Mouse (Mus musculus) stomach, embryonic 16.5 days (tissue): ENCODE measurements around the gene Tdp1. TPM values are rescaled to one million over a fixed set of nuclear protein-coding genes. Genes with fewer than 3 reads are reported as not detected.
A peak's percentile ranks its signal among the peaks of the same experiment; 100 is the strongest.

ENCODE experiments used
- ATAC-seq: fragments of 200-750 bp; cut with Nextera tagmentation; 2 replicates; pipeline ENCODE4 v1.8.0; 2017; ENCODE audit warnings: moderate number of reproducible peaks, moderate TSS enrichment; ENCODE audit not compliant: insufficient read depth, low FRiP score
- H3K27ac ChIP-seq: fragments of 300-500 bp; sonication (generic); 2 replicates; pipeline ENCODE4 v1.5.1; 2014; ENCODE audit warnings: low read length
- H3K27me3 ChIP-seq: fragments of 300-500 bp; sonication (generic); 2 replicates; pipeline ENCODE4 v1.6.1; 2014; ENCODE audit warnings: low read length, control low read depth, mixed read lengths; ENCODE audit not compliant: control insufficient read depth, insufficient read depth
- H3K36me3 ChIP-seq: fragments of 300-500 bp; sonication (generic); 2 replicates; pipeline ENCODE4 v1.6.1; 2014; ENCODE audit warnings: low read length; ENCODE audit not compliant: control insufficient read depth, insufficient read depth
- H3K4me1 ChIP-seq: fragments of 300-500 bp; sonication (generic); 2 replicates; pipeline ENCODE4 v1.6.1; 2014; ENCODE audit warnings: low read length, control low read depth, mixed read lengths; ENCODE audit not compliant: control insufficient read depth, insufficient read depth
- H3K4me2 ChIP-seq: fragments of 300-500 bp; sonication (generic); 2 replicates; pipeline ENCODE4 v1.6.1; 2014; ENCODE audit warnings: low read depth, low read length, mixed read lengths
- H3K4me3 ChIP-seq: fragments of 300-500 bp; sonication (generic); replicated peaks from 2 replicates; pipeline ENCODE4 v1.5.1; 2014; ENCODE audit warnings: mild to moderate bottlenecking, low read length
- H3K9ac ChIP-seq: fragments of 300-500 bp; sonication (generic); 2 replicates; pipeline ENCODE4 v1.6.1; 2014; ENCODE audit warnings: low read length
- H3K9me3 ChIP-seq: fragments of 300-500 bp; sonication (generic); replicated peaks from 2 replicates; pipeline ENCODE4 v1.6.1; 2016; ENCODE audit warnings: low read length, control low read depth; ENCODE audit not compliant: control insufficient read depth
- WGBS: fragments of 180-500 bp; shearing (Covaris S2); extraction: QIAGEN DNeasy Blood & Tissue Kit; methylation state at CpG from one replicate; pipeline ENCODE4 v1.1.7; 2014; 5-methylcytosine and 5-hydroxymethylcytosine counted together
- polyA plus RNA-seq: library from polyadenylated mRNA; unstranded; fragments of >200 nt; fragmentation: Nextera tagmentation; extraction: Ambion mirVana; gene quantifications from 2 replicates; pipeline ENCODE4 v1.2.1, GENCODE M21; 2015

Gene Tdp1
- polyA plus RNA-seq: 40.4 and 45.4 TPM in 2 replicates

DNA sequence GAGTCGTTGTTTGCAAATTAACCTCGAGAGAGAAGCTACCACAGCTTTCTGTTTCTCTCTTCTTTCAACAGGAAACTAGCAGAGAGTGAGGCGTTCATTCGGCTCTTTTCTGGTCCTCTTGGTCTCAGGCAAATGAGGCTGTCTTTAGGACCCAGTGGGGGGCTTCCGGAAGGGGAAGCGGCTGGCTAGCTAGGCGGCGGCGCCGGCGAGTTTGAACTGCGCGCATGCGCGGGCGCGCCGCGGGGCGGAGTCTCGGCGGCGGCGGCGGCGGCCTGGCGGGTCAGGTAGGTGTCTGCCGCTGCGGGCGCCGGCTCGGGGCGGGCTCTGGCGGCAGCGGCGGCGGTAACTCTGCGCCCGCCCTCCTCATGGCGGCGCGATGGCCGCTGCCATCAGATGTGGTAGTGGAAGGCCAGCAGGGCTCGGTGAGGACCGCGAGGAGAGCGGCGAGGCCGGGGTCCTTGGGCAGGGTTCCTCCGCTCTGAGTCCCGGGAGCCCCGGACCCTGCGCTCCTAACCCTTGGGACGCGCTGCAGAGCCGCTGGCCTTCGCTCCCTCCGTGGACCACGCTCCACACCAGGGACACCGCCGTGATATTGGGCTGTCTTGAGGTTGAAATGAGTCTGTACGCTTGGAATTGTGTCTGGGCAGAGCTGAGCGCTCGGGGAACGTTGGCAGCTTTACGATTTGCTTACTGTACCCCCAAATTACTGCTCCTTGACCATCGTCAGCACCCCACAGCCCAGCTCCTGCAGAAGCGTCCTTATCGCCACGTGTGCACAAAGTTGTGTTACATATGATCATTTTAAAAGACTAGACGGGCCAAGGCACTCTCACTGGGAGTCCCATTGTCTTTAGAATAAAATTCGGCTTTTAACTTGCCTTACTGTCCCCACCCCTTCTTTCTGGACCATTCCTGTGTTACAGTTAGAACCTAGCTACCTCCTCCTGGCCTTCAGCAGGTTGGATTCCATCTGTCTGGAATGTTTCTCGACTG, at the start of gene Tdp1, which contains the start of gene Efcab11:
Tdp1 (plus strand) TSS at position 249 of the 993 bp plus-strand sequence.
Efcab11 (minus strand) TSS at position 171 of the 993 bp plus-strand sequence.
- Histone ChIP-seq H3K36me3 (no peaks in the 10 kb centered on the region), H3K9me3 (no peaks in the 10 kb centered on the region), H3K27ac (peak within 1 kb of the TSS; percentile 85), H3K9ac (peak within 1 kb of the TSS; percentile 90), H3K27me3 (no peaks in the 10 kb centered on the region), H3K4me1 (peaks cover 12% of the 10 kb centered on the region; the same call in 1 of the 2 replicates), H3K4me3 (peak within 1 kb of the TSS; percentile 84), H3K4me2 (peak within 1 kb of the TSS; percentile 81)
- ATAC-seq: peak; percentile 91
- under 1% methylated on average over 73 of the region's 73 CpGs for WGBS

- Histone ChIP-seq H3K9ac (no peak overlapping the region), H3K27ac (no peak overlapping the region), H3K27me3 (no peaks in the 10 kb centered on the region), H3K9me3 (no peaks in the 10 kb centered on the region), H3K36me3 (no peaks in the 10 kb centered on the region), H3K4me2 (no peak overlapping the region), H3K4me1 (no peaks in the 10 kb centered on the region), H3K4me3 (no peak overlapping the region)
- 70% methylated on average over 20 of the region's 20 CpGs for WGBS
- ATAC-seq: no peak
These were observed 47.7 kb upstream of the Tdp1 start for GRCm38 (mm10) chr12:99836404-99837131.

- Histone ChIP-seq H3K4me2 (no peak overlapping the region), H3K9me3 (no peaks in the 10 kb centered on the region), H3K27me3 (no peaks in the 10 kb centered on the region), H3K27ac (no peak overlapping the region), H3K4me3 (no peak overlapping the region), H3K4me1 (no peaks in the 10 kb centered on the region), H3K36me3 (no peaks in the 10 kb centered on the region), H3K9ac (no peak overlapping the region)
- no peak for ATAC-seq
- WGBS: 79% methylated on average over 5 of the region's 5 CpGs
These were observed 46.8 kb upstream of the Tdp1 start for GRCm38 (mm10) chr12:99837528-99837927.

- H3K4me3 ChIP-seq: no peak overlapping the region
- H3K4me1 ChIP-seq: no peaks in the 10 kb centered on the region
- H3K27me3 ChIP-seq: no peaks in the 10 kb centered on the region
- H3K9me3 ChIP-seq: no peaks in the 10 kb centered on the region
- no peaks in the 10 kb centered on the region for H3K36me3 ChIP-seq
- no peak overlapping the region for H3K9ac ChIP-seq
- no peak overlapping the region for H3K4me2 ChIP-seq
- WGBS: 65% methylated on average over 11 of the region's 11 CpGs
- no peak for ATAC-seq
- H3K27ac ChIP-seq: no peak overlapping the region
These were observed 46.2 kb upstream of the Tdp1 start for GRCm38 (mm10) chr12:99838109-99838508.

- no peak for ATAC-seq
These were observed 45.6 kb upstream of the Tdp1 start for GRCm38 (mm10) chr12:99838703-99839102.

DNA sequence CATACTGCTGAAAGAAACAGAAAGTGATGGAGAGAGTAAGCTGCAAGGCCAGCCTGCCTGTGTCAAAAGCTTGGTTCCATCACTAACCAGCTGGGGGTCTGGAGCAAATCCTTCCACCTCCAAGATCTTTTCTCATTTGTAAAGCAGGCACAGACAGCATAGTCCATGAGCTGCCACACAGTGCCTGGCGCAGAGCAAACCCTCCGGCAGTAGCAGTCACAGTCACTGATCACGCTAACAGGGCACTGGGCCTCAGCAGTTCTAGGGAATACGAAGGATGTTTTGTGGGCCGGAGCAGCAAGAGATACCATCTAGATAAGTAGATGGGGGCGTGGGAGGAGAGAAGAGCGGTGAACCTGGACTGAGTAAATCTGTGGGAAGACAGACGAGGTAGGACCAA, 39.4 kb upstream of the Tdp1 start:
- H3K27me3 ChIP-seq: no peaks in the 10 kb centered on the region
- 88% methylated on average over 8 of the region's 8 CpGs for WGBS
- no peak overlapping the region for H3K4me2 ChIP-seq
- no peaks in the 10 kb centered on the region for H3K4me1 ChIP-seq
- H3K9me3 ChIP-seq: no peaks in the 10 kb centered on the region
- H3K27ac ChIP-seq: no peak overlapping the region
- no peak for ATAC-seq
- H3K36me3 ChIP-seq: no peaks in the 10 kb centered on the region
- no peak overlapping the region for H3K4me3 ChIP-seq
- no peak overlapping the region for H3K9ac ChIP-seq

More at GRCm38 (mm10) chr12:99838703-99839102, 45.6 kb upstream of the Tdp1 start:
- Histone ChIP-seq H3K4me3 (no peak overlapping the region), H3K27ac (no peak overlapping the region), H3K27me3 (no peaks in the 10 kb centered on the region), H3K9me3 (no peaks in the 10 kb centered on the region), H3K9ac (no peak overlapping the region), H3K4me2 (no peak overlapping the region), H3K4me1 (no peaks in the 10 kb centered on the region), H3K36me3 (no peaks in the 10 kb centered on the region)
- WGBS: 79% methylated on average over 14 of the region's 14 CpGs

DNA sequence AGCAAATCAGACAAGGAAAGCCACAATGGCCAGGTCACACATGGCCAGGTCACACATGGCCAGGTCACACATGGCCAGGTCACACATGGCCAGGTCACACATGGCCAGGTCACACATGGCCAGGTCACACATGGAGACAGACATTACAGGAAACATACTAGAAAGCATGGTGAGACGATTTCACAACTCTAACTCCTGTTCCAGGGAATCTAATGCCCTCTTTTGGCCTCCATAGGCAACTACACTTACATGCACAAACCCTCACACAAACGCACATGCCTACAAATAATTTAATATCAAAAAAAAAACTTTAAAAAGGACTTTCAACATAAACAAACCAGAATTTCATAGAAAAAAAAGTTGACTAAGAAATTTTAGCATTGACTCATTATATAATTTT, 34.3 kb upstream of the Tdp1 start:
- WGBS: 90% methylated on average over 2 of the region's 2 CpGs
- Histone ChIP-seq H3K36me3 (no peaks in the 10 kb centered on the region), H3K4me3 (no peak overlapping the region), H3K9me3 (no peaks in the 10 kb centered on the region), H3K4me1 (peaks cover 3% of the 10 kb centered on the region; the same call in 1 of the 2 replicates), H3K27ac (no peak overlapping the region), H3K27me3 (no peaks in the 10 kb centered on the region), H3K9ac (no peak overlapping the region), H3K4me2 (no peak overlapping the region)
- no peak for ATAC-seq

GRCm38 (mm10) chr12:99853323-99854258, 30.7 kb upstream of the Tdp1 start:
- H3K4me1 ChIP-seq: peaks cover 3% of the 10 kb centered on the region; the same call in 1 of the 2 replicates
- H3K27me3 ChIP-seq: no peaks in the 10 kb centered on the region
- no peaks in the 10 kb centered on the region for H3K36me3 ChIP-seq
- 69% methylated on average over 14 of the region's 14 CpGs for WGBS
- H3K9me3 ChIP-seq: no peaks in the 10 kb centered on the region
- H3K4me2 ChIP-seq: no peak overlapping the region
- no peak overlapping the region for H3K9ac ChIP-seq
- no peak overlapping the region for H3K4me3 ChIP-seq
- ATAC-seq: no peak
- no peak overlapping the region for H3K27ac ChIP-seq
